Mouse (Mus musculus): Measurements from ENCODE around the gene Krtap3-2. TPM values are rescaled to one million over a fixed set of nuclear protein-coding genes. Genes with fewer than 3 reads are reported as not detected.

Krtap3-2 gene
- total RNA-seq, 2 experiments from 2014 or later = not detected

Other genes with a start within 250 kb of the Krtap3-2 start
- not detected for gene Krt25, start 233.9 kb downstream of the Krtap3-2 start, total RNA-seq (2021)
- gene Krt26, start 218.9 kb downstream of the Krtap3-2 start, total RNA-seq (2021) = not detected
- gene Krt27, start 205.7 kb downstream of the Krtap3-2 start, total RNA-seq (2021) = not detected
- gene Krt28, start 181.9 kb downstream of the Krtap3-2 start, total RNA-seq (2021) = not detected
- 1 to 10 TPM; 3.4 to 3.7 TPM for gene Krt10, start 167.5 kb downstream of the Krtap3-2 start, total RNA-seq (2021)
- not detected for gene Krt12, start 134.6 kb downstream of the Krtap3-2 start, total RNA-seq (2021)
- gene Krt20, start 118.7 kb downstream of the Krtap3-2 start, total RNA-seq (2021) = not detected
- not detected for gene Krt23, start 63.7 kb downstream of the Krtap3-2 start, total RNA-seq (2021)
- gene Krt39, start 35.5 kb downstream of the Krtap3-2 start, total RNA-seq (2021) = not detected
- not detected for gene Krt40, start 13.7 kb downstream of the Krtap3-2 start, total RNA-seq (2021)
- gene Krtap3-3, start 6.0 kb downstream of the Krtap3-2 start, total RNA-seq (2021) = not detected
- not detected for gene Gm11939, start 2.6 kb upstream of the Krtap3-2 start, total RNA-seq (2021)
- gene Krtap3-1, start 9.8 kb upstream of the Krtap3-2 start, total RNA-seq (2021) = not detected
- not detected for gene Krtap1-5, start 24.2 kb upstream of the Krtap3-2 start, total RNA-seq (2021)
- not detected for gene Krtap1-4, start 26.8 kb upstream of the Krtap3-2 start, total RNA-seq (2021)
- not detected for gene Krtap1-3, start 34.5 kb upstream of the Krtap3-2 start, total RNA-seq (2021)
- not detected for gene Krtap9-3, start 41.3 kb upstream of the Krtap3-2 start, total RNA-seq (2021)
- gene Gm11938, start 46.5 kb upstream of the Krtap3-2 start, total RNA-seq (2021) = not detected
- gene Gm11937, start 53.3 kb upstream of the Krtap3-2 start, total RNA-seq (2021) = not detected
- not detected for gene Krtap2-4, start 58.0 kb upstream of the Krtap3-2 start, total RNA-seq (2021)
- gene Gm11562, start 63.6 kb upstream of the Krtap3-2 start, total RNA-seq (2021) = not detected
- not detected for gene Krtap4-1, start 71.4 kb upstream of the Krtap3-2 start, total RNA-seq (2021)
- gene Krtap4-2, start 78.2 kb upstream of the Krtap3-2 start, total RNA-seq (2021) = not detected
- not detected for gene Krtap4-7, start 87.2 kb upstream of the Krtap3-2 start, total RNA-seq (2021)
- gene Gm11555, start 93.4 kb upstream of the Krtap3-2 start, total RNA-seq (2021) = not detected
- not detected for gene Gm11563, start 102.1 kb upstream of the Krtap3-2 start, total RNA-seq (2021)
- gene Krtap4-6, start 109.1 kb upstream of the Krtap3-2 start, total RNA-seq (2021) = not detected
- not detected for gene Gm14190, start 133.9 kb upstream of the Krtap3-2 start, total RNA-seq (2021)
- gene Gm14180, start 177.4 kb upstream of the Krtap3-2 start, total RNA-seq (2021) = not detected
- gene Gm11595, start 216.1 kb upstream of the Krtap3-2 start, total RNA-seq (2021) = not detected
- not detected for gene Krtap4-8, start 223.9 kb upstream of the Krtap3-2 start, total RNA-seq (2021)
- gene Krtap4-9, start 228.3 kb upstream of the Krtap3-2 start, total RNA-seq (2021) = not detected
- not detected for gene Gm11596, start 236.6 kb upstream of the Krtap3-2 start, total RNA-seq (2021)
- gene Gm11569, start 242.1 kb upstream of the Krtap3-2 start, total RNA-seq (2021) = not detected
- gene Gm11554, start 247.6 kb upstream of the Krtap3-2 start, total RNA-seq (2021) = not detected

All from heart, postnatal 36 days (tissue).